Mouse (Mus musculus): Measurements from ENCODE around the gene Haus3. TPM values are rescaled to one million over a fixed set of nuclear protein-coding genes. Genes with fewer than 3 reads are reported as not detected.

The Haus3 gene
- total RNA-seq (2014; rRNA removed) (7.6 and 9.9 TPM in 2 replicates), polyA plus RNA-seq (2015; fragmentation: Nextera tagmentation; extraction: Ambion mirVana) (8.2 and 10.3 TPM in 2 replicates)

- Histone ChIP-seq H3K36me3 (ENCODE audit: insufficient read depth, low read length) (peaks cover 12% of the 10 kb centered on the region), H3K27ac (ENCODE audit: low read depth, low read length) (peak within 1 kb of the TSS; percentile 84), H3K4me3 (ENCODE audit: low read depth, low read length) (peak within 1 kb of the TSS; percentile 75), H3K9me3 (ENCODE audit: low read length) (no peaks in the 10 kb centered on the region), H3K9ac (replicated peaks; ENCODE audit: low read length, poor library complexity, severe bottlenecking) (peak within 1 kb of the TSS; percentile 82), H3K4me1 (ENCODE audit: insufficient read depth, low read length) (no peaks in the 10 kb centered on the region), H3K27me3 (ENCODE audit: insufficient read depth, low read length) (no peaks in the 10 kb centered on the region), H3K4me2 (ENCODE audit: low read depth, low read length, poor library complexity, severe bottlenecking) (peak within 1 kb of the TSS; percentile 65)
- ATAC-seq (ENCODE audit: low FRiP score) (peak; percentile 99), DNase-seq (ENCODE audit: low spot score) (peak; percentile 99)
- TF ChIP-seq CTCF (IDR thresholded peaks at IDR 0.05), result peak; percentile 56
- under 1% methylated on average over 57 of the region's 57 CpGs for WGBS
Observed at GRCm38 (mm10) chr5:34168950-34169891, at the start of gene Haus3, which contains the start of gene Poln. Gene Haus3, minus strand, starts transcription at chr5:34169527. Gene Poln, minus strand, starts transcription at chr5:34169448.

GRCm38 (mm10) chr5:34218672-34219071 lies 49.3 kb upstream of the Haus3 start:
- 79% methylated on average over 5 of the region's 5 CpGs for WGBS
- no peak for TF ChIP-seq CTCF (IDR thresholded peaks at IDR 0.05)
- ATAC-seq (ENCODE audit: low FRiP score) (no peak), DNase-seq (ENCODE audit: low spot score) (no peak)
- Histone ChIP-seq H3K27ac (ENCODE audit: low read depth, low read length) (no peak overlapping the region), H3K4me3 (ENCODE audit: low read depth, low read length) (no peak overlapping the region), H3K36me3 (ENCODE audit: insufficient read depth, low read length) (no peaks in the 10 kb centered on the region), H3K4me2 (ENCODE audit: low read depth, low read length, poor library complexity, severe bottlenecking) (no peak overlapping the region), H3K4me1 (ENCODE audit: insufficient read depth, low read length) (no peaks in the 10 kb centered on the region), H3K27me3 (ENCODE audit: insufficient read depth, low read length) (no peaks in the 10 kb centered on the region), H3K9me3 (ENCODE audit: low read length) (no peaks in the 10 kb centered on the region), H3K9ac (replicated peaks; ENCODE audit: low read length, poor library complexity, severe bottlenecking) (no peak overlapping the region)

GRCm38 (mm10) chr5:34217756-34218155 lies 48.4 kb upstream of the Haus3 start:
- no peak overlapping the region for H3K9ac ChIP-seq (replicated peaks; ENCODE audit: low read length, poor library complexity, severe bottlenecking)
- 68% methylated on average over 9 of the region's 9 CpGs for WGBS

GRCm38 (mm10) chr5:34216025-34216424 lies 46.7 kb upstream of the Haus3 start:
- Histone ChIP-seq H3K4me2 (ENCODE audit: low read depth, low read length, poor library complexity, severe bottlenecking) (no peak overlapping the region), H3K27ac (ENCODE audit: low read depth, low read length) (no peak overlapping the region), H3K9ac (replicated peaks; ENCODE audit: low read length, poor library complexity, severe bottlenecking) (no peak overlapping the region), H3K4me3 (ENCODE audit: low read depth, low read length) (no peak overlapping the region), H3K27me3 (ENCODE audit: insufficient read depth, low read length) (no peaks in the 10 kb centered on the region), H3K36me3 (ENCODE audit: insufficient read depth, low read length) (no peaks in the 10 kb centered on the region), H3K4me1 (ENCODE audit: insufficient read depth, low read length) (no peaks in the 10 kb centered on the region), H3K9me3 (ENCODE audit: low read length) (no peaks in the 10 kb centered on the region)
- no peak for TF ChIP-seq CTCF (IDR thresholded peaks at IDR 0.05)
- 85% methylated on average over 7 of the region's 7 CpGs for WGBS
- no peak for ATAC-seq (ENCODE audit: low FRiP score)
- DNase-seq (ENCODE audit: low spot score), result no peak

More at GRCm38 (mm10) chr5:34217756-34218155, 48.4 kb upstream of the Haus3 start:
- ATAC-seq (ENCODE audit: low FRiP score) (no peak), DNase-seq (ENCODE audit: low spot score) (no peak)
- Histone ChIP-seq H3K9me3 (ENCODE audit: low read length) (no peaks in the 10 kb centered on the region), H3K4me2 (ENCODE audit: low read depth, low read length, poor library complexity, severe bottlenecking) (no peak overlapping the region), H3K27me3 (ENCODE audit: insufficient read depth, low read length) (no peaks in the 10 kb centered on the region), H3K36me3 (ENCODE audit: insufficient read depth, low read length) (no peaks in the 10 kb centered on the region), H3K4me1 (ENCODE audit: insufficient read depth, low read length) (no peaks in the 10 kb centered on the region), H3K4me3 (ENCODE audit: low read depth, low read length) (no peak overlapping the region), H3K27ac (ENCODE audit: low read depth, low read length) (no peak overlapping the region)
- no peak for TF ChIP-seq CTCF (IDR thresholded peaks at IDR 0.05)

- Histone ChIP-seq H3K36me3 (ENCODE audit: insufficient read depth, low read length) (no peaks in the 10 kb centered on the region), H3K27me3 (ENCODE audit: insufficient read depth, low read length) (no peaks in the 10 kb centered on the region), H3K4me3 (ENCODE audit: low read depth, low read length) (no peak overlapping the region), H3K9me3 (ENCODE audit: low read length) (no peaks in the 10 kb centered on the region), H3K27ac (ENCODE audit: low read depth, low read length) (no peak overlapping the region), H3K9ac (replicated peaks; ENCODE audit: low read length, poor library complexity, severe bottlenecking) (no peak overlapping the region), H3K4me2 (ENCODE audit: low read depth, low read length, poor library complexity, severe bottlenecking) (no peak overlapping the region), H3K4me1 (ENCODE audit: insufficient read depth, low read length) (no peaks in the 10 kb centered on the region)
- no peak for DNase-seq (ENCODE audit: low spot score)
- WGBS, result 78% methylated on average over 8 of the region's 8 CpGs
- TF ChIP-seq CTCF (IDR thresholded peaks at IDR 0.05), result no peak
- ATAC-seq (ENCODE audit: low FRiP score), result no peak
Observed at GRCm38 (mm10) chr5:34213659-34214058, 44.3 kb upstream of the Haus3 start.

GRCm38 (mm10) chr5:34210279-34210678 lies 41.0 kb upstream of the Haus3 start:
- Histone ChIP-seq H3K9me3 (ENCODE audit: low read length) (no peaks in the 10 kb centered on the region), H3K4me2 (ENCODE audit: low read depth, low read length, poor library complexity, severe bottlenecking) (no peak overlapping the region), H3K4me1 (ENCODE audit: insufficient read depth, low read length) (no peaks in the 10 kb centered on the region), H3K9ac (replicated peaks; ENCODE audit: low read length, poor library complexity, severe bottlenecking) (no peak overlapping the region), H3K27me3 (ENCODE audit: insufficient read depth, low read length) (no peaks in the 10 kb centered on the region), H3K27ac (ENCODE audit: low read depth, low read length) (no peak overlapping the region), H3K36me3 (ENCODE audit: insufficient read depth, low read length) (no peaks in the 10 kb centered on the region), H3K4me3 (ENCODE audit: low read depth, low read length) (no peak overlapping the region)
- 0% methylated on average over 1 of the region's 1 CpGs for WGBS
- peak; percentile 83 for DNase-seq (ENCODE audit: low spot score)
- peak; percentile 31 for ATAC-seq (ENCODE audit: low FRiP score)
- peak; percentile 92 for TF ChIP-seq CTCF (IDR thresholded peaks at IDR 0.05)
